Mouse (Mus musculus) MEL (cell line): ENCODE measurements around the gene Mrpl46.

Source experiments
- CTCF ChIP-seq, 3 experiments: IDR thresholded peaks in 2 of 3; conservative IDR thresholded peaks in 1 of 3; 2 replicates each; pipeline ENCODE4 v1.5.1; 2011 to 2012; ENCODE audit warnings: low read length in 3 of 3, low read depth in 2 of 3, mild to moderate bottlenecking in 2 of 3, improper control_type of control experiment in 1 of 3, inconsistent platforms in 1 of 3, mixed read lengths in 1 of 3, moderate library complexity in 1 of 3; ENCODE audit not compliant: control insufficient read depth in 1 of 3, insufficient read depth in 1 of 3, poor library complexity in 1 of 3, severe bottlenecking in 1 of 3
- EP300 ChIP-seq, 2 experiments: IDR thresholded peaks; 2 replicates each; pipeline ENCODE4 v1.6.1; 2011; ENCODE audit warnings: improper control_type of control experiment in 2 of 2, low read length in 2 of 2, low read depth in 1 of 2, mild to moderate bottlenecking in 1 of 2
- POLR2AphosphoS2 ChIP-seq: IDR thresholded peaks from 2 replicates; pipeline ENCODE4 v1.6.1; 2011; ENCODE audit warnings: low read length, improper control_type of control experiment
- RCOR1 ChIP-seq: IDR thresholded peaks from 2 replicates; pipeline ENCODE4 v1.6.1; 2012; ENCODE audit warnings: low read depth, mild to moderate bottlenecking, inconsistent platforms, low read length, improper control_type of control experiment
- TAL1 ChIP-seq: IDR thresholded peaks from 2 replicates; pipeline ENCODE4 v1.6.1; 2012; ENCODE audit warnings: mild to moderate bottlenecking, inconsistent platforms, low read length, moderate library complexity, mixed read lengths
- USF1 ChIP-seq: IDR thresholded peaks from 2 replicates; pipeline ENCODE4 v1.6.1; 2014; ENCODE audit warnings: low read depth, mild to moderate bottlenecking, inconsistent platforms, low read length, improper control_type of control experiment, moderate library complexity

DNA sequence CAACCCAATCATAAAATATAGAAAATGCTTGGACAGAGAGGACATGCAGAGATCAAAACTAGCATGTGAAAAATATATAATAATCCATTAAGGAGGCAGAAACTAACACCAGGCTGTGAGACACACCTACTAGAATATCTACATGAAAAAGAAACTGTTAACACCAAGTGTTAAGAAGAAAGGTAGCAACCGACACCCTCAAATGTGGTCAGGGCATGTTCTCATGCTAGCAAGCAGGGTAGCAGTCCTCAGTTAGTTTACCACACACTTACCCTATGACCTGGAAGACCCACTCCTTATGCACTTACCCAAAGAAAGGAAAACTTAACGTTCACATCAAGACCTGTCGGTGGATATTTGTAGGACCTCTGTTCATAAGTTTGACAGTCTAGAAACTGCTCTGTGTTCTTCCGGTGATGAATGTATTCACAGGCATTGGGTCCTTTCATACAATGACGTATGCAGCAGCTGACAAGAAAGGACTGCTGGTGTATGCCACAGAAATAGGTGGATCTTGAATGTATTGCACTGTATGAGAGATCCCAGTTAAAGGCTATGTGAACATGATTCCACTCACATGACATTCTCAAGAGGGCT is 45.6 kb downstream of the Mrpl46 start, which contains the start of gene Ntrk3:
- TF ChIP-seq POLR2AphosphoS2 (no peak), EP300 (IDR thresholded peaks at IDR 0.05; ENCODE audit: low read depth in 1 of 2, low read length in 2 of 2) (no peak), CTCF (IDR thresholded peaks at IDR 0.05 in 2 of 3, conservative IDR thresholded peaks at IDR 0.05 in 1 of 3; ENCODE audit: control insufficient read depth in 1 of 3, insufficient read depth in 1 of 3, low read depth in 2 of 3, low read length in 3 of 3, poor library complexity in 1 of 3, severe bottlenecking in 1 of 3) (no peak), RCOR1 (no peak), USF1 (no peak), TAL1 (no peak)
